Mouse (Mus musculus) ES-Bruce4 (cell line): ENCODE measurements at regions not wholly inside any gene's neighbourhood (a gene's known extent, or its start where the extent isn't known, plus 50 kb on each side); places are given as distances from the start of the nearest gene placed in this dataset.

Source experiments
- CTCF ChIP-seq: IDR thresholded peaks from one replicate; pipeline ENCODE4 v1.8.1; 2011; ENCODE audit warnings: low read depth, low read length
- EP300 ChIP-seq: IDR thresholded peaks from 2 replicates; pipeline ENCODE4 v1.6.1; 2011; ENCODE audit warnings: low read depth, low read length; ENCODE audit not compliant: insufficient read depth
- POLR2A ChIP-seq: IDR thresholded peaks from one replicate; pipeline ENCODE4 v1.8.1; 2011; ENCODE audit warnings: low read length; ENCODE audit not compliant: insufficient read depth

- TF ChIP-seq CTCF (no peak), POLR2A (no peak), EP300 (no peak)
These were observed 180.0 kb upstream of the Pkdcc start for GRCm38 (mm10) chr17:83034914-83035573.
